Mouse (Mus musculus) heart, postnatal 0 days (tissue): ENCODE measurements at regions not wholly inside any gene's neighbourhood (a gene's known extent, or its start where the extent isn't known, plus 50 kb on each side); places are given as distances from the start of the nearest gene placed in this dataset.

Experiments used
- CTCF ChIP-seq: IDR thresholded peaks from 2 replicates; pipeline ENCODE4 v1.5.1; 2016; ENCODE audit warnings: antibody characterized with exemption, control low read depth, low read depth
- EP300 ChIP-seq: IDR thresholded peaks from 2 replicates; pipeline ENCODE4 v1.6.1; 2016; ENCODE audit warnings: antibody characterized with exemption, low read depth

- TF ChIP-seq CTCF (no peak), EP300 (no peak)
Measured at GRCm38 (mm10) chr17:3869459-3870194, 173.6 kb upstream of the Nox3 start.
